Mouse (Mus musculus) ZHBTc4 (cell line): Measurements from ENCODE around the gene Cd72.

Source experiments
- DNase-seq: peaks from one replicate; pipeline ENCODE4 v3.0.0-alpha.2; 2011; ENCODE audit warnings: low read depth, low spot score

Cd72 gene

GRCm38 (mm10) chr4:43478906-43479832 lies 24.7 kb upstream of the Cd72 start:
- peak; percentile 82 for DNase-seq

- no peak for DNase-seq
Measured at GRCm38 (mm10) chr4:43478534-43478858, 24.1 kb upstream of the Cd72 start.

GRCm38 (mm10) chr4:43477857-43478533 lies 23.6 kb upstream of the Cd72 start:
- DNase-seq = peak; percentile 96

GRCm38 (mm10) chr4:43476604-43477003 lies 22.2 kb upstream of the Cd72 start:
- no peak for DNase-seq

GRCm38 (mm10) chr4:43473636-43474035 lies 19.2 kb upstream of the Cd72 start:
- DNase-seq = no peak

GRCm38 (mm10) chr4:43470301-43470700 lies 15.9 kb upstream of the Cd72 start:
- no peak for DNase-seq

GRCm38 (mm10) chr4:43466872-43467271 lies 12.4 kb upstream of the Cd72 start:
- no peak for DNase-seq

- no peak for DNase-seq
Measured at GRCm38 (mm10) chr4:43465935-43466334, 11.5 kb upstream of the Cd72 start.

- DNase-seq = no peak
Measured at GRCm38 (mm10) chr4:43463102-43463501, 8.7 kb upstream of the Cd72 start.

GRCm38 (mm10) chr4:43457124-43457523 lies 2.7 kb upstream of the Cd72 start:
- DNase-seq = no peak

- no peak for DNase-seq
Measured at GRCm38 (mm10) chr4:43456470-43456869, 2.0 kb upstream of the Cd72 start.

- no peak for DNase-seq
Measured at GRCm38 (mm10) chr4:43453413-43453812, 1.0 kb downstream of the Cd72 start.

- DNase-seq = no peak
Measured at GRCm38 (mm10) chr4:43452315-43452714, 2.1 kb downstream of the Cd72 start.

GRCm38 (mm10) chr4:43448554-43448953 lies 5.9 kb downstream of the Cd72 start:
- DNase-seq = no peak

GRCm38 (mm10) chr4:43447251-43447650 lies 7.2 kb downstream of the Cd72 start:
- no peak for DNase-seq

- DNase-seq = peak; percentile 56
Measured at GRCm38 (mm10) chr4:43443511-43443910, 10.9 kb downstream of the Cd72 start.

- DNase-seq = peak; percentile 86
Measured at GRCm38 (mm10) chr4:43442456-43443361, 11.7 kb downstream of the Cd72 start.

GRCm38 (mm10) chr4:43442044-43442443 lies 12.4 kb downstream of the Cd72 start:
- DNase-seq = peak; percentile 99

GRCm38 (mm10) chr4:43441639-43442038 lies 12.8 kb downstream of the Cd72 start, which contains the start of gene Tesk1:
Gene Tesk1 (plus strand): TSS chr4:43441939.
- no peak for DNase-seq

GRCm38 (mm10) chr4:43432832-43433231 lies 21.6 kb downstream of the Cd72 start:
- DNase-seq = peak; percentile 25

- DNase-seq = peak; percentile 94
Measured at GRCm38 (mm10) chr4:43431690-43432089, 22.7 kb downstream of the Cd72 start.

GRCm38 (mm10) chr4:43428946-43429345 lies 25.5 kb downstream of the Cd72 start, which contains the start of gene Fam166b:
Gene Fam166b (minus strand): TSS chr4:43429134.
- peak; percentile 62 for DNase-seq
